Mouse (Mus musculus) cerebellum, postnatal 4 days (tissue): ENCODE results near the gene Rapgef4.

ENCODE experiments used
- DNase-seq, 2 experiments: peaks; one replicate each; pipeline ENCODE4 v3.0.0; 2022; ENCODE audit warnings: low spot score in 2 of 2, mixed read lengths in 1 of 2

Rapgef4 gene

GRCm38 (mm10) chr2:72149059-72149458 lies 168.0 kb downstream of the Rapgef4 start:
- DNase-seq, result peak in 1 of 2 experiments; percentile 69

- no peak for DNase-seq
Measured at GRCm38 (mm10) chr2:72151792-72152554, 170.9 kb downstream of the Rapgef4 start.

- no peak for DNase-seq
Measured at GRCm38 (mm10) chr2:72152746-72153145, 171.7 kb downstream of the Rapgef4 start.

GRCm38 (mm10) chr2:72153851-72154250 lies 172.8 kb downstream of the Rapgef4 start:
- DNase-seq, result no peak

- DNase-seq, result no peak
Measured at GRCm38 (mm10) chr2:72155102-72155773, 174.2 kb downstream of the Rapgef4 start.

GRCm38 (mm10) chr2:72156484-72156883 lies 175.4 kb downstream of the Rapgef4 start:
- no peak for DNase-seq

GRCm38 (mm10) chr2:72157561-72157960 lies 176.5 kb downstream of the Rapgef4 start:
- no peak for DNase-seq

GRCm38 (mm10) chr2:72158045-72158444 lies 177.0 kb downstream of the Rapgef4 start:
- no peak for DNase-seq

- no peak for DNase-seq
Measured at GRCm38 (mm10) chr2:72158691-72159225, 177.7 kb downstream of the Rapgef4 start.

- DNase-seq, result no peak
Measured at GRCm38 (mm10) chr2:72159281-72159680, 178.2 kb downstream of the Rapgef4 start.

- DNase-seq, result no peak
Measured at GRCm38 (mm10) chr2:72165136-72165854, 184.3 kb downstream of the Rapgef4 start.

- DNase-seq, result no peak
Measured at GRCm38 (mm10) chr2:72169451-72170100, 188.5 kb downstream of the Rapgef4 start.

- no peak for DNase-seq
Measured at GRCm38 (mm10) chr2:72170546-72170945, 189.5 kb downstream of the Rapgef4 start.

- DNase-seq, result no peak
Measured at GRCm38 (mm10) chr2:72171204-72171603, 190.2 kb downstream of the Rapgef4 start.

- no peak for DNase-seq
Measured at GRCm38 (mm10) chr2:72173010-72173409, 192.0 kb downstream of the Rapgef4 start.

GRCm38 (mm10) chr2:72173844-72174243 lies 192.8 kb downstream of the Rapgef4 start:
- no peak for DNase-seq

- no peak for DNase-seq
Measured at GRCm38 (mm10) chr2:72175536-72175935, 194.5 kb downstream of the Rapgef4 start.

- no peak for DNase-seq
Measured at GRCm38 (mm10) chr2:72175971-72176370, 194.9 kb downstream of the Rapgef4 start.

- no peak for DNase-seq
Measured at GRCm38 (mm10) chr2:72177214-72178023, 196.4 kb downstream of the Rapgef4 start.

GRCm38 (mm10) chr2:72178025-72178424 lies 197.0 kb downstream of the Rapgef4 start:
- no peak for DNase-seq

GRCm38 (mm10) chr2:72178515-72178914 lies 197.5 kb downstream of the Rapgef4 start:
- no peak for DNase-seq
